Mouse (Mus musculus): ENCODE data around the gene Otog. TPM values are rescaled to one million over a fixed set of nuclear protein-coding genes. Genes with fewer than 3 reads are reported as not detected.

Otog gene
- not detected in 2 replicates for polyA plus RNA-seq (2011; ENCODE audit: insufficient read depth, insufficient read length, low replicate concordance, missing spikeins)

DNA sequence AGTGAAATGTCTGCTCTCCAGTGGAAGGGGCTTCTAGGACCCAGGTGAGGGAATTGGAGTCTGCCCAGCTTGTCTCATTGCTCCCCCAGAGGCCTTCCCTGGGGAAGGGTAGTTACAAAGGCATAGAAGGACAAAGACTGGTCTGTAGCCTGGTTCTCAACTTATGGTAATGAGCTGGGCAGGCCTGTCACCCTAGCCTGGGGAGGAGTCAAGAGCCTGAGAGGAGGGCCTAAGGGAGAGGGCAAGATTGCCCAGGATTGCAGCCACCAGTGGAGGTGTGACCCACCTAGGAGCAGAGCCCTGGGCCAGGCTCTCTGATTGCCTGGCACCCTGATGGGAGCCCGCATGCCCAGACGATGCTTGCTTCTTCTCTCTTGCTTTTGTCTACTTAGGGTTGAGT is at the start of gene Otog:
TSS of gene Otog (plus strand) at position 292 of the 400 bp plus-strand sequence.
- no peaks in the 10 kb centered on the region for H3K4me1 ChIP-seq (ENCODE audit: control insufficient read depth, insufficient read depth, low read length)
- no peak within 1 kb of the TSS for H3K27ac ChIP-seq (ENCODE audit: control insufficient read depth, insufficient read depth, low read depth, low read length, poor library complexity)
- TF ChIP-seq POLR2A (IDR thresholded peaks at IDR 0.05; ENCODE audit: borderline replicate concordance, control insufficient read depth, low read depth, low read length) (no peak), CTCF (IDR thresholded peaks at IDR 0.05; ENCODE audit: control insufficient read depth, insufficient read depth, low read length) (no peak)
- no peak within 1 kb of the TSS for H3K4me3 ChIP-seq (replicated peaks; ENCODE audit: control insufficient read depth, low read depth, low read length)
- WGBS = 62% methylated on average over 2 of the region's 2 CpGs

DNA sequence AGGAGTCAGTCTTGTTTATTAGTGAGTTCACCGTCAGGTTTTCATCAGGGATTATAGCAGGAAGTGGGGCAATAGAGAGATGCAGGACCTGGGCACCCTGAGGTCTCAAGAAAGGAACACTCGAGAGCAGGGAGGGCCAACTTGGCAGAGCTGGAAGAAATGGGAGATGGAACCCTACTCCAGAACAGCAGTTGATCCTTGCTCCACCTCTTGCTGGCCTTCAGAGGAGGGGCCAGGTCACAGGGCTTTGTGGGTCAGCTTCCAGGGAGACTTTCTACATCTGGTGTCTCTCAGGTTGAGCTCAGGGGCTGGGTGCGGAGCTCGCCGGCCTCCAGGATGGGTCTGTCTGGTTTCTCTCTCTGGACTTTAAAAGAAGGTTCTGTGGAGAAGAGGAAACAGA is 45.4 kb upstream of the Otog start:
- no peak for TF ChIP-seq POLR2A (IDR thresholded peaks at IDR 0.05; ENCODE audit: borderline replicate concordance, control insufficient read depth, low read depth, low read length)
- no peak for TF ChIP-seq CTCF (IDR thresholded peaks at IDR 0.05; ENCODE audit: control insufficient read depth, insufficient read depth, low read length)
- 66% methylated on average over 5 of the region's 5 CpGs for WGBS
- Histone ChIP-seq H3K4me1 (ENCODE audit: control insufficient read depth, insufficient read depth, low read length) (peaks cover 1% of the 10 kb centered on the region; the same call in 1 of the 2 replicates), H3K4me3 (replicated peaks; ENCODE audit: control insufficient read depth, low read depth, low read length) (no peak overlapping the region), H3K27ac (ENCODE audit: control insufficient read depth, insufficient read depth, low read depth, low read length, poor library complexity) (no peak overlapping the region)

DNA sequence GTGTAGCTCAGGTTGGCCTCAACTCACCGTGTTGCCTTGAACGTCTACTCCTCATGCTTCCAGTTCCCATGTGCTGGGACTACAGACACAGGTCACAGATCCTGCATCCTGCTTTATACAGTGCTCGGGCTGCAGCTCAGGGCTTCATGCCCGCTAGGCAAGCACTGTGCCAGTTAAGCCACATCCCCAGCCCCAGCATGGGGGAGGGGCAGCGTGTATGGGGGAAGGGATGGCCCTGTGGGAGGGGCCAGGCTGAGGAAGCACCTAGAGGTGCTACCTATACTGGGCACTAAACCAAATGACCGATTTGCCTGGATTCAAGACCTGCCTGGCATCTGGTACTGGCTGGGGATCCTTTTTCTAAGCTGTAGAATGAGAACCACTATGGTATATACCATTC is 40.8 kb upstream of the Otog start:
- WGBS = 46% methylated on average over 6 of the region's 6 CpGs
- peaks cover 1% of the 10 kb centered on the region; the same call in 1 of the 2 replicates for H3K4me1 ChIP-seq (ENCODE audit: control insufficient read depth, insufficient read depth, low read length)
- no peak for TF ChIP-seq POLR2A (IDR thresholded peaks at IDR 0.05; ENCODE audit: borderline replicate concordance, control insufficient read depth, low read depth, low read length)
- TF ChIP-seq CTCF (IDR thresholded peaks at IDR 0.05; ENCODE audit: control insufficient read depth, insufficient read depth, low read length) = no peak
- H3K27ac ChIP-seq (ENCODE audit: control insufficient read depth, insufficient read depth, low read depth, low read length, poor library complexity) = no peak overlapping the region
- H3K4me3 ChIP-seq (replicated peaks; ENCODE audit: control insufficient read depth, low read depth, low read length) = peak overlapping the region; percentile 32

DNA sequence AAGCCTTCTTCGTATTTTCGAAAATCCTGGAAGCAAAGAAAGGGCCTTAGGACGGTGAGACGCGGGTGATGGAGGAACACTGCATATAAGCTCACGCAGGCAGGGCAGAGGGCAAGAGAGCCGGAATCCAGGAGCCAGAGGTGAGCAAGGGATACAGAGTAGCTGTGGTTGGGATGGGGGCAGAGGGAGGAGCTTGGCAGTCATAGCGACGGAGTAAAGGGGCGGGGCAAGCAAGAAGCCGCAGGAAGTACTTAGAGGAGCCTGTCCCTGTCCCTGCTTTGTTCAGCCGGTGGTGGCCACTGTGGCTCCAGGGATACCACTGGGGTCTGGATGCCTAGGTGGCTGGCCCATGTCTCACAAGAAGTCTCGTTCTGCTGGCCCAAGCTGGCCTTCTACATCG is 39.1 kb upstream of the Otog start:
- WGBS = 44% methylated on average over 14 of the region's 14 CpGs
- no peak overlapping the region for H3K4me3 ChIP-seq (replicated peaks; ENCODE audit: control insufficient read depth, low read depth, low read length)
- H3K4me1 ChIP-seq (ENCODE audit: control insufficient read depth, insufficient read depth, low read length) = peaks cover 1% of the 10 kb centered on the region; the same call in 1 of the 2 replicates
- no peak for TF ChIP-seq CTCF (IDR thresholded peaks at IDR 0.05; ENCODE audit: control insufficient read depth, insufficient read depth, low read length)
- no peak for TF ChIP-seq POLR2A (IDR thresholded peaks at IDR 0.05; ENCODE audit: borderline replicate concordance, control insufficient read depth, low read depth, low read length)
- no peak overlapping the region for H3K27ac ChIP-seq (ENCODE audit: control insufficient read depth, insufficient read depth, low read depth, low read length, poor library complexity)

DNA sequence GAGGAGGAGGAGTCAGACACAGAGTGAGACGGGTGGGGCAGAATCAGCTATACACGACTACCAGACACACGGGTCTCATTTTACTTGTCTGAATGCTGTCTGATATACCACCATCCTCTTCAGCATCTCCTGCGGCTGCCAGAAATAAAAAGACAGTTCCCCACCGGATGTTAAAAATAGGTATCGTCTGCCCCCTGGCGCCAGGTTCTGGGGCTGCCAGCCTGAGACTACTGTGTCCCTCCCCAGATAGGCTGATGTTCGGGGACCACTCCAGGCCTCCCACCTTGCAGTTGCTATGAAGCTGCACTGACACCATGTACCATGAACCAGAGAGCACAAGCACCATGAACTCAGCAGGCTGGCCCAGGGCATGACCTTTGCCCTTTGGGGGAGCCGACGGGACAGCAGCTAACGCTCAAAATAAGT is 36.7 kb upstream of the Otog start:
- no peak overlapping the region for H3K27ac ChIP-seq (ENCODE audit: control insufficient read depth, insufficient read depth, low read depth, low read length, poor library complexity)
- 47% methylated on average over 11 of the region's 11 CpGs for WGBS
- TF ChIP-seq POLR2A (IDR thresholded peaks at IDR 0.05; ENCODE audit: borderline replicate concordance, control insufficient read depth, low read depth, low read length) (no peak), CTCF (IDR thresholded peaks at IDR 0.05; ENCODE audit: control insufficient read depth, insufficient read depth, low read length) (peak; percentile 37; the same call in 1 of the 2 replicates)
- no peak overlapping the region for H3K4me3 ChIP-seq (replicated peaks; ENCODE audit: control insufficient read depth, low read depth, low read length)
- peaks cover 1% of the 10 kb centered on the region; the same call in 1 of the 2 replicates for H3K4me1 ChIP-seq (ENCODE audit: control insufficient read depth, insufficient read depth, low read length)

DNA sequence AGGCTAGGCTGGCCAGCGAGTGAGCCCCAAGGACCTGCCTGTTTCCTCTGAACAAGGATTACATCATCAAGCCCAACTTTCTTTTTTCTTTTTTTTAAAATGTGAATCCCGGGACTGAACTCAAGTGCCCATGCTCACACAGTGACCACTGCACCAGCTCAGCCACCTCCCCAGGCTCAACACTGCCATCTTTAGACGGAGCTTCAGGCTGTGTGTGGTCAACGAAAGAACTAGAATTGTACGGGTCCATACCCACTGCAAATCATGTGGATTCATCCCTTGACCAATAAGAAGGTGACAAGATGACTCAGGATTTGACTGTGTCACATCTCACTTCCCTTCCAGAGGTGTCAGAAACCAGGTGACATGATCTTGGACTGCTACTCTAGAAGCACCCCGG is 36.0 kb upstream of the Otog start:
- no peak overlapping the region for H3K27ac ChIP-seq (ENCODE audit: control insufficient read depth, insufficient read depth, low read depth, low read length, poor library complexity)
- TF ChIP-seq CTCF (IDR thresholded peaks at IDR 0.05; ENCODE audit: control insufficient read depth, insufficient read depth, low read length) (no peak), POLR2A (IDR thresholded peaks at IDR 0.05; ENCODE audit: borderline replicate concordance, control insufficient read depth, low read depth, low read length) (no peak)
- H3K4me1 ChIP-seq (ENCODE audit: control insufficient read depth, insufficient read depth, low read length) = peaks cover 1% of the 10 kb centered on the region; the same call in 1 of the 2 replicates
- 60% methylated on average over 6 of the region's 6 CpGs for WGBS
- H3K4me3 ChIP-seq (replicated peaks; ENCODE audit: control insufficient read depth, low read depth, low read length) = no peak overlapping the region

DNA sequence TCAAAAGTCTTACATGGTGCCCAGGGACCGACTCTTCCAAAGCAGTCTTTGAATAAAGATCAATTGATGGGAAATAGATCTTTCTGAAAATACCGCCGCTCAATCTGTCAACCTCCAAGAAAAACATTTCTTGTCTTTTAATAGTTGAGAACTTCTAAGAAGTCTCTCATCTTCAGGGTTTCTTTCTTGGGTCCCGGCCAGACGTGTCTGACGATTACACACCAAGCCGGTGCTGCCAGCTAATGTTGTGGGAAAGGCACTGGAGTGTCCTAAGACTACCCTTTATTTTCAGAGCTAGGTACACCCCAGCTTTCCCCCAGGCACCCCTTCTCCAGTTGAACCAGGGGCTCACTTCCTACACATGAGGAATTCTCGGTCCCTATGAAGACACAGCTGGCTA is 32.7 kb upstream of the Otog start:
- no peak overlapping the region for H3K27ac ChIP-seq (ENCODE audit: control insufficient read depth, insufficient read depth, low read depth, low read length, poor library complexity)
- TF ChIP-seq CTCF (IDR thresholded peaks at IDR 0.05; ENCODE audit: control insufficient read depth, insufficient read depth, low read length) = no peak
- TF ChIP-seq POLR2A (IDR thresholded peaks at IDR 0.05; ENCODE audit: borderline replicate concordance, control insufficient read depth, low read depth, low read length) = no peak
- H3K4me1 ChIP-seq (ENCODE audit: control insufficient read depth, insufficient read depth, low read length) = no peaks in the 10 kb centered on the region
- H3K4me3 ChIP-seq (replicated peaks; ENCODE audit: control insufficient read depth, low read depth, low read length) = no peak overlapping the region
- WGBS = 84% methylated on average over 8 of the region's 8 CpGs

DNA sequence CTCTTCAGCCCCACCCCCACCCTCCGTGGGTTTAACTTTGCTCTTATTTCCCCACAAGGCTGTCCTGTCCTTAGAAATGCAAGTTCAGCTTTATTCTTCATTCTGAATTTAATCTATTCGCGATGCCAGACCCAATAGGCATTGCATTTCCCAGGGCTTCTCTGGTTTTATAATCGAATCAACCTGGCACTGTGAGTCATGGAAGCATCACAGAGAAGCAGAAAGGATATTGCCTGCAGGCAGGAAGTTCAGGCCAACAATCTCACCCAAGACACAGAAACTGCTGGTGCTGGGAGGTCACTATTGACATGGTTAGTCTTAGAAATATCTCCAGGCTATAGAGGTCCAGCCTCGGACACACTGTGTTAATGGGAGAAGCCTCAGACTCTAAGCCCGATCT is 30.5 kb upstream of the Otog start:
- no peak for TF ChIP-seq CTCF (IDR thresholded peaks at IDR 0.05; ENCODE audit: control insufficient read depth, insufficient read depth, low read length)
- TF ChIP-seq POLR2A (IDR thresholded peaks at IDR 0.05; ENCODE audit: borderline replicate concordance, control insufficient read depth, low read depth, low read length) = no peak
- H3K27ac ChIP-seq (ENCODE audit: control insufficient read depth, insufficient read depth, low read depth, low read length, poor library complexity) = no peak overlapping the region
- 71% methylated on average over 6 of the region's 6 CpGs for WGBS
- no peak overlapping the region for H3K4me3 ChIP-seq (replicated peaks; ENCODE audit: control insufficient read depth, low read depth, low read length)
- H3K4me1 ChIP-seq (ENCODE audit: control insufficient read depth, insufficient read depth, low read length) = no peaks in the 10 kb centered on the region

DNA sequence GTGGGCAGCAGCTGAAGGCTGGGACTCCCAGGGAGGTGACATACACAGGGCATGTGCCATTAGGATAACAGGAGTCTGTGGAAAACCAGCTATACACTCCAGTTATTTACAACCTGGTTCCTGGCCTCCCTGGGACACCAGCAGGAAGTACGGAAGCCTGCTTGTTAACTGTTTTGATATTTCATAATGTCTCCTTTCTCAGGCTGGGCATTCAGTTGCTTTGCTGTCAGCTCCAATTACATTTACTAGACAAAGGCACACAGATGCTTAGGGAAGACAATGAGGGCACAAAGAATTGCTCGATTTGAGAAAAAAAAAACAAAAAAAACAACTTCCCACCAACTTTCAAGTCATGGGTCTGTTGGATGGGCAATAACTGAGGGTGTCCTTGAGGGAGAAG is 24.3 kb upstream of the Otog start:
- TF ChIP-seq CTCF (IDR thresholded peaks at IDR 0.05; ENCODE audit: control insufficient read depth, insufficient read depth, low read length) (no peak), POLR2A (IDR thresholded peaks at IDR 0.05; ENCODE audit: borderline replicate concordance, control insufficient read depth, low read depth, low read length) (no peak)
- no peak overlapping the region for H3K27ac ChIP-seq (ENCODE audit: control insufficient read depth, insufficient read depth, low read depth, low read length, poor library complexity)
- no peaks in the 10 kb centered on the region for H3K4me1 ChIP-seq (ENCODE audit: control insufficient read depth, insufficient read depth, low read length)
- WGBS = 55% methylated on average over 2 of the region's 2 CpGs
- no peak overlapping the region for H3K4me3 ChIP-seq (replicated peaks; ENCODE audit: control insufficient read depth, low read depth, low read length)
